Mouse (Mus musculus): ENCODE measurements around the gene Paip2b. TPM values are rescaled to one million over a fixed set of nuclear protein-coding genes. Genes with fewer than 3 reads are reported as not detected.
A peak's percentile ranks its signal among the peaks of the same experiment; 100 is the strongest.

Paip2b gene
- 4.3 and 4.9 TPM in 2 replicates for polyA plus RNA-seq (2016; fragmentation: Nextera tagmentation; extraction: Ambion mirVana)

DNA sequence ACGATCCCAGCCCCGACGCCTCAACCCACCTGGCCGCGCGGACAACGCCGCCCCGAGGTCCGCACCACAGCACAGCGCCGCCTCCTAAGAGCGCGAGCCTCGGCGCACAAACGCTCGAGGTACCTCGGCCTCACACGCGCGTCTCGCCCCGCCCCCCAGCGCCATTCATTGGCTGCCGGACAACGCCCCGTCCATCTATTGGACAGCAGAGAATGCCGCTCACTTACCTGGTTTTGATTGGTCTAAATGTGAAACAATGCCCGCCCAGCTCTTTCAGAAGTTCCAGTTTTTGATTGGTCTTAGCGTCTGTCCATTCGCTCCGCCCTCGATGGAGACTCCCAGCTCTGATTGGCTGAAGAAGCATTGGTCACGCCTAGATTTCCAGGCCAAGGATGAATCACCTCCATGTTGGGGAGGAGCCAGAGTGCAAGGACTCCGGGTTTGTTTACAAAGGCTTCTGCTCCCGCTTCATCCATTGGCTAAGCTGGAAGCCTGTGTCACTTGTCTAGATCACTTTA, at the start of gene Paip2b:
Gene Paip2b, minus strand, starts transcription at position 136 of the 518 bp plus-strand sequence.
- peak within 1 kb of the TSS; percentile 92 for H3K4me2 ChIP-seq
- ATAC-seq, result peak; percentile 98
- H3K4me3 ChIP-seq, result peak within 1 kb of the TSS; percentile 68
- no peaks in the 10 kb centered on the region for H3K9me3 ChIP-seq (replicated peaks)
- WGBS (ENCODE audit: insufficient replicate concordance), result 1% methylated on average over 37 of the region's 37 CpGs
- H3K4me1 ChIP-seq, result peaks cover 19% of the 10 kb centered on the region
- peak within 1 kb of the TSS; percentile 76 for H3K9ac ChIP-seq
- H3K36me3 ChIP-seq, result no peaks in the 10 kb centered on the region
- H3K27ac ChIP-seq, result peak within 1 kb of the TSS; percentile 71
- no peaks in the 10 kb centered on the region for H3K27me3 ChIP-seq (replicated peaks)

- no peak overlapping the region for H3K4me3 ChIP-seq
- no peaks in the 10 kb centered on the region for H3K9me3 ChIP-seq (replicated peaks)
- H3K36me3 ChIP-seq, result no peaks in the 10 kb centered on the region
- no peak for ATAC-seq
- H3K4me2 ChIP-seq, result no peak overlapping the region
- no peak overlapping the region for H3K9ac ChIP-seq
- 2% methylated on average over 4 of the region's 4 CpGs for WGBS (ENCODE audit: insufficient replicate concordance)
- H3K27ac ChIP-seq, result no peak overlapping the region
- H3K4me1 ChIP-seq, result no peaks in the 10 kb centered on the region
- H3K27me3 ChIP-seq (replicated peaks), result peaks cover 5% of the 10 kb centered on the region; the same call in 1 of the 2 replicates
Observed at GRCm38 (mm10) chr6:83879815-83880214, 48.3 kb upstream of the Paip2b start.

- peak overlapping the region; percentile 45; the same call in 1 of the 2 replicates for H3K27ac ChIP-seq
- peaks cover 8% of the 10 kb centered on the region; the same call in 1 of the 2 replicates for H3K27me3 ChIP-seq (replicated peaks)
- H3K4me1 ChIP-seq, result peaks cover 15% of the 10 kb centered on the region
- ATAC-seq, result peak; percentile 28; the same call in 1 of the 2 replicates
- peak overlapping the region; percentile 67 for H3K4me3 ChIP-seq
- H3K9ac ChIP-seq, result peak overlapping the region; percentile 69
- 4% methylated on average over 19 of the region's 19 CpGs for WGBS (ENCODE audit: insufficient replicate concordance)
- H3K9me3 ChIP-seq (replicated peaks), result no peaks in the 10 kb centered on the region
- no peaks in the 10 kb centered on the region for H3K36me3 ChIP-seq
- peak overlapping the region; percentile 92 for H3K4me2 ChIP-seq
Observed at GRCm38 (mm10) chr6:83867598-83868585, 36.4 kb upstream of the Paip2b start.

GRCm38 (mm10) chr6:83866954-83867597, 35.5 kb upstream of the Paip2b start, which contains the start of gene Zfp638:
Gene Zfp638 (plus strand): TSS chr6:83867109.
- H3K9ac ChIP-seq, result peak within 1 kb of the TSS; percentile 69
- peaks cover 8% of the 10 kb centered on the region; the same call in 1 of the 2 replicates for H3K27me3 ChIP-seq (replicated peaks)
- peak; percentile 96 for ATAC-seq
- peak within 1 kb of the TSS; percentile 45; the same call in 1 of the 2 replicates for H3K27ac ChIP-seq
- peak within 1 kb of the TSS; percentile 67 for H3K4me3 ChIP-seq
- no peaks in the 10 kb centered on the region for H3K9me3 ChIP-seq (replicated peaks)
- no peaks in the 10 kb centered on the region for H3K36me3 ChIP-seq
- WGBS (ENCODE audit: insufficient replicate concordance), result under 1% methylated on average over 50 of the region's 50 CpGs
- peak within 1 kb of the TSS; percentile 92 for H3K4me2 ChIP-seq
- H3K4me1 ChIP-seq, result peaks cover 15% of the 10 kb centered on the region

DNA sequence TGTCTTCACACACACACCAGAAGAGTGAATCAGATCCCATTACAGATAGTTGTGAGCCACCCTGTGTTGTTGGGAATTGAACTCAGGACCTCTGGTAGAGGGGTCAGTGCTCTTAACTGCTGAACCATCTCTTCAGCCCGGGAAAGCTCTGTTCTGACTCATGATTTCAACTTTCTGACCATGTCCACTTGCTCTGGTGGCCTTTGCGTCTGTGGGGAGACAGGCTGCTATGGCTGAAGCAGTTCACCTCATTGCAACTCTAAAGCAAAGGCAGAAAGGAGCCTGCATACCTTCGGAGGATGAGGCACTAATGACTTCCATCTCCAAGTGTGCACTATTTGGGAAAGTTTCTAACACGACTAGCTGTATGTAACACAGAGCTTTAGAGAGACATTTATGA, 34.9 kb upstream of the Paip2b start:
- Histone ChIP-seq H3K36me3 (no peaks in the 10 kb centered on the region), H3K4me3 (peak overlapping the region; percentile 67; the same call in 1 of the 2 replicates), H3K27me3 (replicated peaks) (peaks cover 8% of the 10 kb centered on the region; the same call in 1 of the 2 replicates), H3K9me3 (replicated peaks) (no peaks in the 10 kb centered on the region), H3K9ac (peak overlapping the region; percentile 69), H3K4me2 (peak overlapping the region; percentile 92), H3K27ac (no peak overlapping the region), H3K4me1 (peaks cover 15% of the 10 kb centered on the region)
- no peak for ATAC-seq
- 28% methylated on average over 4 of the region's 4 CpGs for WGBS (ENCODE audit: insufficient replicate concordance)

- Histone ChIP-seq H3K4me3 (no peak overlapping the region), H3K27me3 (replicated peaks) (peaks cover 5% of the 10 kb centered on the region; the same call in 1 of the 2 replicates), H3K9ac (no peak overlapping the region), H3K4me2 (no peak overlapping the region), H3K4me1 (peaks cover 15% of the 10 kb centered on the region), H3K36me3 (no peaks in the 10 kb centered on the region), H3K9me3 (replicated peaks) (no peaks in the 10 kb centered on the region), H3K27ac (no peak overlapping the region)
- WGBS (ENCODE audit: insufficient replicate concordance), result 37% methylated on average over 4 of the region's 4 CpGs
- ATAC-seq, result no peak
Observed at GRCm38 (mm10) chr6:83863538-83863937, 32.0 kb upstream of the Paip2b start.

- no peak for ATAC-seq
Observed at GRCm38 (mm10) chr6:83860033-83860432, 28.5 kb upstream of the Paip2b start.

GRCm38 (mm10) chr6:83857476-83857875, 25.9 kb upstream of the Paip2b start:
- no peaks in the 10 kb centered on the region for H3K4me1 ChIP-seq
- H3K9ac ChIP-seq, result no peak overlapping the region
- no peaks in the 10 kb centered on the region for H3K27me3 ChIP-seq (replicated peaks)
- no peaks in the 10 kb centered on the region for H3K36me3 ChIP-seq
- no peak for ATAC-seq
- H3K4me3 ChIP-seq, result no peak overlapping the region
- no peak overlapping the region for H3K4me2 ChIP-seq
- 61% methylated on average over 5 of the region's 5 CpGs for WGBS (ENCODE audit: insufficient replicate concordance)
- H3K9me3 ChIP-seq (replicated peaks), result no peaks in the 10 kb centered on the region
- H3K27ac ChIP-seq, result no peak overlapping the region

More at GRCm38 (mm10) chr6:83860033-83860432, 28.5 kb upstream of the Paip2b start:
- H3K4me2 ChIP-seq, result no peak overlapping the region
- H3K4me1 ChIP-seq, result no peaks in the 10 kb centered on the region
- WGBS (ENCODE audit: insufficient replicate concordance), result 74% methylated on average over 9 of the region's 9 CpGs
- H3K9ac ChIP-seq, result no peak overlapping the region
- no peak overlapping the region for H3K4me3 ChIP-seq
- H3K27me3 ChIP-seq (replicated peaks), result 0 out of 2 replicates have a peak, but pooled peaks cover 5% of the 10 kb centered on the region
- no peaks in the 10 kb centered on the region for H3K36me3 ChIP-seq
- no peaks in the 10 kb centered on the region for H3K9me3 ChIP-seq (replicated peaks)
- no peak overlapping the region for H3K27ac ChIP-seq

GRCm38 (mm10) chr6:83849446-83849845, 17.9 kb upstream of the Paip2b start:
- Histone ChIP-seq H3K9me3 (replicated peaks) (no peaks in the 10 kb centered on the region), H3K36me3 (no peaks in the 10 kb centered on the region), H3K4me2 (no peak overlapping the region), H3K4me3 (no peak overlapping the region), H3K9ac (no peak overlapping the region), H3K27me3 (replicated peaks) (no peaks in the 10 kb centered on the region), H3K4me1 (no peaks in the 10 kb centered on the region), H3K27ac (no peak overlapping the region)
- ATAC-seq, result no peak
- WGBS (ENCODE audit: insufficient replicate concordance), result 60% methylated on average over 2 of the region's 2 CpGs

DNA sequence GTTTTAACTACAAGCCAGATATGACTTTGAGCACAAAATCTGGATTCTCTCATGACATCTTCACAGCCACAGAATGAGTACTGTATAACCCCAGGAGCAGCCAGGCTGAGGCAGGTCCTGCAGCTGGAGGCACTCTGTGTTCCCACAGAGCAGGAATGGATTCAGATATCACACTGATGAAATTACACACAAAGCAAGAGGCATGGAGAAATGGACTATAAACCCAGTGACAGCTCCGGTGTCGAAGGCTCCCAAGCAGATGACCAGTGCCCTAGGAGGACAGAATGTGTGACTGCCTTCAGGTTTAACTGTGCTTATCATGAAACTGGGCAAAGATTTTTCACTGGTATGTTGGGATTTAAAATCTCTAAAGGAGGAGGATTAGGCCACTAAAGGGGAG, 14.6 kb upstream of the Paip2b start:
- WGBS (ENCODE audit: insufficient replicate concordance), result 81% methylated on average over 2 of the region's 2 CpGs
- ATAC-seq, result no peak
- Histone ChIP-seq H3K9me3 (replicated peaks) (no peaks in the 10 kb centered on the region), H3K4me3 (no peak overlapping the region), H3K9ac (no peak overlapping the region), H3K36me3 (no peaks in the 10 kb centered on the region), H3K27me3 (replicated peaks) (no peaks in the 10 kb centered on the region), H3K4me2 (no peak overlapping the region), H3K4me1 (no peaks in the 10 kb centered on the region), H3K27ac (no peak overlapping the region)

DNA sequence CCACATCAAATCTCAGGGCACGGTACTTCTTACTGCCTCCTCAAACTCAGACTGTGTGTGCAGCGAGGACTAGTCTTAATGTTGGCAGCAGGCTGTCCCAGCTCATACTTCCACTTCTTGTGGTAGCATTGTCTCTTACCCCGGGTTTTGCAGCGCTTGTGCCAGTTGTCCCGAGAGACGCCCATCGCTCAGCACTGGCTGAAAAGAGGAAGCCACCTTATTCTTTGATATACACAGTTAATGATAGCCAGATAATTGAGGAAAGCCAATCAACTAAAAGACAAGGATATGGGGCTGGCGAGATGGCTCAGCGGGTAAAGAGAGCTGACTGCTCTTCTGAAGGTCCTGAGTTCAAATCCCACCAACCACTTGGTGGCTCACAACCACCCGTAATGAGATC, 13.4 kb upstream of the Paip2b start:
- H3K27ac ChIP-seq, result no peak overlapping the region
- 69% methylated on average over 10 of the region's 10 CpGs for WGBS (ENCODE audit: insufficient replicate concordance)
- no peaks in the 10 kb centered on the region for H3K36me3 ChIP-seq
- H3K9me3 ChIP-seq (replicated peaks), result no peaks in the 10 kb centered on the region
- no peak overlapping the region for H3K4me3 ChIP-seq
- no peaks in the 10 kb centered on the region for H3K4me1 ChIP-seq
- no peak overlapping the region for H3K4me2 ChIP-seq
- no peaks in the 10 kb centered on the region for H3K27me3 ChIP-seq (replicated peaks)
- H3K9ac ChIP-seq, result no peak overlapping the region
- no peak for ATAC-seq
